Comparison of ENCODE assay signal across 21 mouse cellular contexts in the genomic region with DNA sequence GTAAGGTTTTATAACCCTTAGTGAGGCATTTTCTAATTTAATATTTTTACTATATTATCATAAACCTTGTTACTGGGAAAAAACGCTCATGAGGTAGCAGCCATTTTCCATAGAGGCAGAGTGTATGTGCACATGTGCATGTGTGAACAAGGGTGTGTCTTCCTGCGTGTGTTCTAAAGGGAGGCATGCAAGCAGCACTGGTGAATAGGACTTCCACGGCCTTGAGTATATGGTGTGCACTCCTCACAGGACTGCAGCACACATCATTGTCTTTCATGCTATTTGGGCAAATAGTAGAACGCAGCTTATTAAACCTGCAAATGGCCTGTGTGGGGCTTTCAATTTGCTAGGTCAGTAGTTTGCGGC.
"Had no signal": no experiment of that assay in that cellular context is flagged by ENCODE, and none has a peak within 500 bp of the region (broad histone marks: within the 10 kb centered on the region; RNA-seq: fewer than 3 reads in every experiment).

No protein-coding gene starts in this region.

- H3K27ac ChIP-seq: kidney, postnatal 0 days; layer of hippocampus, adult 2 months; limb, embryonic 10.5 days; limb, embryonic 13.5 days; liver, embryonic 12.5 days; liver, embryonic 15.5 days; lung, embryonic 15.5 days; stomach, embryonic 15.5 days had no signal

- H3K9ac ChIP-seq: limb, embryonic 13.5 days; liver, embryonic 12.5 days; liver, embryonic 15.5 days; lung, embryonic 15.5 days; stomach, embryonic 15.5 days had no signal

- H3K9me3 ChIP-seq: limb, embryonic 10.5 days; limb, embryonic 13.5 days; liver, embryonic 12.5 days; liver, embryonic 15.5 days; lung, embryonic 15.5 days; megakaryocyte, embryonic 14.5 days; midbrain, embryonic 10.5 days; stomach, embryonic 15.5 days had no signal

- H3K4me1 ChIP-seq: liver, embryonic 12.5 days; liver, embryonic 15.5 days; lung, embryonic 15.5 days; megakaryocyte, embryonic 14.5 days had no signal

- H3K36me3 ChIP-seq: limb, embryonic 10.5 days; lung, embryonic 15.5 days had no signal

- H3K4me2 ChIP-seq: limb, embryonic 13.5 days; liver, embryonic 12.5 days; liver, embryonic 15.5 days; lung, embryonic 15.5 days; stomach, embryonic 15.5 days had no signal

- H3K27me3 ChIP-seq: limb, embryonic 13.5 days; liver, embryonic 12.5 days; liver, embryonic 15.5 days; lung, embryonic 15.5 days; megakaryocyte, embryonic 14.5 days; stomach, embryonic 15.5 days had no signal

- H3K4me3 ChIP-seq: layer of hippocampus, adult 2 months; limb, embryonic 10.5 days; limb, embryonic 13.5 days; liver, embryonic 12.5 days; liver, embryonic 15.5 days; lung, embryonic 15.5 days; megakaryocyte, embryonic 14.5 days; midbrain, embryonic 10.5 days; stomach, embryonic 15.5 days had no signal

- ATAC-seq: liver, embryonic 12.5 days had no signal

- DNase-seq: kidney, postnatal 25 days; layer of hippocampus, adult 9-11 months; liver; lung, adult 18-20 months; lung, postnatal 10 days; lung, postnatal 36 days; midbrain, embryonic 14.5 days; retina, postnatal 1 day; right cerebral cortex, postnatal 25 days; spleen, adult 18-20 months; thymus, postnatal 25 days had no signal
